Comparison of ENCODE assay signal across 28 mouse cellular contexts in genomic region chr15:6461381-6461780, GRCm38 (mm10). TPM values are rescaled to one million over a fixed set of nuclear protein-coding genes. Genes with fewer than 3 reads are reported as not detected.
"Had no signal": no experiment of that assay in that cellular context is flagged by ENCODE, and none has a peak within 500 bp of the region (broad histone marks: within the 10 kb centered on the region; RNA-seq: fewer than 3 reads in every experiment).

No protein-coding gene starts in this region.

- DNase-seq: gastrocnemius, adult 2 months; gastrocnemius, postnatal 10 days; gastrocnemius, postnatal 25 days; heart, adult 2 months; heart, postnatal 10 days; heart, postnatal 4 days; kidney, adult 8-10 months; kidney, postnatal 14 days; liver; liver, embryonic 13.5 days had no signal

- H3K9ac ChIP-seq: hindbrain, embryonic 12.5 days; hindbrain, embryonic 14.5 days; intestine, embryonic 15.5 days; limb, embryonic 13.5 days; liver, embryonic 13.5 days; liver, embryonic 15.5 days had no signal

- ATAC-seq: hindbrain, embryonic 16.5 days; inflammation-experienced regulatory T-cells, adult 6 months; intestine, embryonic 15.5 days; intestine, postnatal 0 days had no signal

- H3K4me2 ChIP-seq: heart, embryonic 11.5 days; hindbrain, embryonic 12.5 days; hindbrain, embryonic 14.5 days; intestine, embryonic 15.5 days; limb, embryonic 13.5 days; liver, embryonic 11.5 days; liver, embryonic 13.5 days; liver, embryonic 15.5 days had no signal

- H3K27me3 ChIP-seq: hindbrain, embryonic 12.5 days; intestine, embryonic 15.5 days; limb, embryonic 13.5 days; liver, embryonic 13.5 days; liver, embryonic 15.5 days had no signal

- H3K36me3 ChIP-seq: hindbrain, embryonic 10.5 days; hindbrain, embryonic 12.5 days; intestine, embryonic 15.5 days; limb, embryonic 13.5 days; liver, embryonic 13.5 days; liver, embryonic 15.5 days had no signal

- H3K4me3 ChIP-seq: gastrocnemius, adult 2 months; heart, adult 2 months; hindbrain, embryonic 10.5 days; hindbrain, embryonic 12.5 days; intestine, embryonic 15.5 days; layer of hippocampus, adult 2 months; left cerebral cortex, adult 2 months; limb, embryonic 13.5 days; liver, embryonic 13.5 days; liver, embryonic 15.5 days had no signal

- H3K4me1 ChIP-seq: hindbrain, embryonic 10.5 days; hindbrain, embryonic 12.5 days; intestine, embryonic 15.5 days; liver, embryonic 13.5 days; liver, embryonic 15.5 days had no signal

- H3K9me3 ChIP-seq: hindbrain, embryonic 10.5 days; hindbrain, embryonic 12.5 days; intestine, embryonic 15.5 days; limb, embryonic 13.5 days; liver, embryonic 13.5 days; liver, embryonic 15.5 days had no signal

- H3K27ac ChIP-seq: gastrocnemius, adult 2 months; heart, adult 2 months; hindbrain, embryonic 10.5 days; hindbrain, embryonic 12.5 days; hindbrain, embryonic 14.5 days; intestine, embryonic 15.5 days; layer of hippocampus, adult 2 months; left cerebral cortex, adult 2 months; limb, embryonic 13.5 days; liver, embryonic 13.5 days; liver, embryonic 15.5 days had no signal

RNA-seq across cellular contexts. Expression of gene C9, which starts 16.3 kb away (rescaled TPM):
- polyA plus RNA-seq: frontal cortex, adult 2 months; heart, adult 2 months; heart, embryonic 11.5 days; heart, embryonic 14.5 days; heart, embryonic 16.5 days; hindbrain, embryonic 10.5 days; hindbrain, embryonic 12.5 days; hindbrain, embryonic 14.5 days; hindbrain, embryonic 16.5 days; inflammation-experienced regulatory T-cells, adult 6 months; kidney, embryonic 16.5 days; limb, embryonic 11.5 days; limb, embryonic 13.5 days had no signal
